Mouse (Mus musculus): ENCODE results near the gene St8sia1. TPM values are rescaled to one million over a fixed set of nuclear protein-coding genes. Genes with fewer than 3 reads are reported as not detected.

The St8sia1 gene
- polyA plus RNA-seq, 1 experiment: not detected

DNA sequence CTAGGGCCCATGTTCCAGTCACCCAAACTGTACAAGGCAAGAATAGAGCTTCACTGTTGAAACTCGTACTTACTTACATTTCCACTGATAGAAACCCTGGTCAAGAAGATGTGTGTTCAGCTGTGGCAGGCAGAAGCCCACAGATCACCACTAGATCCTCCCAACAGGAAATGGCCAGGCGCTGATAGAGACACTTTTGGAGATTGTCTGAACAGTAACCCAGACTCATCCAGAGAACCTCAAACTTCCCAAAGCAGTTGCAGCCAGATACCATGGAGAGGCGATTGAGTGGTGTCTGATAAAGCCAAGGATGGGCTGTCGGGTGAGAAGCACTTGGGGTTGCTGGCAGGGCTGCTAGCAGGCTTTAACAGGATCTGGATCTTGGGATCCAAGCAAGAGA is 187.3 kb downstream of the St8sia1 start:
- H3K4me3 ChIP-seq (ENCODE audit: insufficient read depth, low read depth, low read length): no peak overlapping the region
- H3K27ac ChIP-seq (replicated peaks; ENCODE audit: low read depth, low read length): no peak overlapping the region
- peaks cover 7% of the 10 kb centered on the region for H3K4me1 ChIP-seq (ENCODE audit: control insufficient read depth, insufficient read depth, insufficient read length, low read length)

DNA sequence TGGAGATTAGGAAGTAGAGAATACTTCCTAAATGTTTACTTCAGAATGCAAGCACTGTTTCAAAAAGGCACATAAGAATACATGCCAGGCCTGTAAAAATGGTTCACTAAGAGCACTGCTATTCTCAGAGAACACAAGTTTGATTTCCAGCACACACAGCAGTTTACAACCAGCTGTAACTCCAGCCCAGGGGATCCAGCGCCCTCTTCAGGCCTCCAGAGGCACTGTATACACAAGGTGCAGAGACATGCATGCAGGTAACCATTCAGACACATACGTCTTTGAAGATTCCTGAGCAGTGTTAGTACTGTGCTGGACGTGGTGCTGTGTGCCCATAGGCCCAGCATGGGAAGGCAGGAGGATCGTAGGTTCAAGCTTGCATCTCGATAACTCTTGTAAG is 190.7 kb downstream of the St8sia1 start:
- Histone ChIP-seq H3K27ac (replicated peaks; ENCODE audit: low read depth, low read length) (no peak overlapping the region), H3K4me3 (ENCODE audit: insufficient read depth, low read depth, low read length) (no peak overlapping the region), H3K4me1 (ENCODE audit: control insufficient read depth, insufficient read depth, insufficient read length, low read length) (peaks cover 7% of the 10 kb centered on the region)

DNA sequence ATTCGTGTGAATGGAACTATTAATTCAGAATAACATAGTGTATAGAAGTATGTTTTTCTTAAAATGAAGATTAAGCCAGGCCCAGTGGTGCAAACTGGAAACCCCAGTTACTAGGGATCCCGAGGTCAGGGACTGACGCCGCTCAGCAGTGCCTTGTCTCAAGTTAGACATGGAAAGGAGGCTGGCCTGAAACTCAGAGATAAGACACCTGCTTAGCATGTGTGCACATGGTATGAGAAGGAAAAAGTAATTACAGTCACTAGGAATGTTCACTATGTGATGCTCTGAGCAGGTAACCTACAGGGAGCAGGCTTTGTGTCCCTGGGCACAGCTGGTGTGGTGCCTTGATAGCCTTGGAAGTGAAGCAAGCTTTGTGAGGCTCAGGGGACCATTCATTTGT is 192.6 kb downstream of the St8sia1 start:
- H3K4me3 ChIP-seq (ENCODE audit: insufficient read depth, low read depth, low read length): no peak overlapping the region
- H3K27ac ChIP-seq (replicated peaks; ENCODE audit: low read depth, low read length): no peak overlapping the region
- H3K4me1 ChIP-seq (ENCODE audit: control insufficient read depth, insufficient read depth, insufficient read length, low read length): peaks cover 7% of the 10 kb centered on the region

Other genes with a start within 250 kb of the St8sia1 start
- 11.1 and 17.7 TPM in 2 replicates for gene Cmas, start 207.8 kb downstream of the St8sia1 start, polyA plus RNA-seq (2012; ENCODE audit: insufficient read depth, insufficient read length, missing spikeins)
- gene Sult6b2, start 159.9 kb downstream of the St8sia1 start, polyA plus RNA-seq (2012; ENCODE audit: insufficient read depth, insufficient read length, missing spikeins): not detected in 2 replicates
- gene C2cd5, start 135.7 kb upstream of the St8sia1 start, polyA plus RNA-seq (2012; ENCODE audit: insufficient read depth, insufficient read length, missing spikeins): 5.7 and 6.1 TPM in 2 replicates
- gene Etnk1, start 202.8 kb upstream of the St8sia1 start, polyA plus RNA-seq (2012; ENCODE audit: insufficient read depth, insufficient read length, missing spikeins): 23.8 and 23.9 TPM in 2 replicates

Measured in brown adipose tissue, adult 24 weeks (tissue).